Mouse (Mus musculus) cerebellum, postnatal 14 days (tissue): ENCODE measurements around the gene Myo1b.
A peak's percentile ranks its signal among the peaks of the same experiment; 100 is the strongest.

Source experiments
- DNase-seq, 2 experiments: peaks; one replicate each; pipeline ENCODE4 v3.0.0; 2021; ENCODE audit warnings: mixed read lengths in 2 of 2

Gene Myo1b

GRCm38 (mm10) chr1:51845264-51846036, 70.4 kb downstream of the Myo1b start:
- DNase-seq: peak; percentile 63 to 70

GRCm38 (mm10) chr1:51837845-51838623, 77.8 kb downstream of the Myo1b start:
- DNase-seq: peak; percentile 17 to 19

DNA sequence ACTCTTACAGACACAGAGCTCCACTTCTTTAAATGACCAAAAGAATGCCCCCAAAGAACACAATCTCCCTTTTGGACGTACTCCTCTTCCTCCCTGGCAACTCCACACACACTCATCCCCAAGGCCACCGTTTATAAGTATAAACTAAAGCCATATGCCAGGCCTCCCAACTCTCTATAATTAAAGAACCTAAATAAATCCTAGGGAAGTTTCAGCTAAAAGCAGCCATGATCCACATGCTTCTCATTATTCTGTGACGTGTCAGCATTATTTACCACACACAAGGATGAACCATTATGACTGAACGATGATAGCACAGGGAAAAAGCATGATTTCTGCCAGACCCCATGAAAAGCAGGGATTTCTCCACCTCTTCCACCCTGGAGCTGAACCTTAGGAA, 78.6 kb downstream of the Myo1b start:
- DNase-seq: no peak

DNA sequence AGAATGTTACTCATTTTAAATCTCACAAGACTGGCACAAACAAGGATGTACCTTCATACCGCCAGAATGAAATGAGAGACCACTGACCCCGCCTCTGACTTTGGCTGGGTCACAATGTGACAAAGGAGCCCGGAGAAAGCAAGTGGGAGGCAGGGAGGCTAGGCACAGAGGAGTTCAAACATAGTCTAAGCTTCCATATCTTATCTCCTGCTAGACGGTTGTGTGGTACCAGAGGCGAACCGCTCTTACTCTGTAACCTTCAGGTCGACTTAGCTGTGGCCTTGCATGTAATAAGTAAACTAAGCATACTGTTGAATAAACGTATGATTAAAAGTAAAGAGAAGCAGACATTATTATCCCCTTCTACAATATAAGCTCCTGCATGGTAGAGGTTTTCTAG, 80.1 kb downstream of the Myo1b start:
- DNase-seq: no peak

- DNase-seq: no peak
These were observed 81.8 kb downstream of the Myo1b start for GRCm38 (mm10) chr1:51834072-51834471.

GRCm38 (mm10) chr1:51829353-51829752, 86.5 kb downstream of the Myo1b start:
- no peak for DNase-seq

DNA sequence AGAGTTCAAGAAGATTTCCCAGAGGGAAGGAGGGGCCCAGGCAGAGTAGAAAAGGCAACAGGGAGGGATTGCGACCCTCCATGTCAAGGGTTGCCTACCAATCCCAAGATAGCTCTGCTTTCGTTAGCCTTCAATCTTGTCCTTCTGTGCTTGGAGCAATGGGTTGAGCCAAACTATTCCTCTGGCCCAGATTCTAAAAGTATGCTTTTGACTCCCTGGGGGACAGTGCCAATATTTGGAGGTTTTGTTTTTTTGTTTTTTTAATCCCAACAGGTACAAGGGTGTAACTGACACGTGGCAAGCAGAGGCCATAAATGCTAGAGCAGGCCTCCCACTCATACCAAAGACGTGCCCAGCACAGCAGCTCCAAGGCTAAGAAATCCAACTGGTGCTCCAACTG, 93.3 kb downstream of the Myo1b start:
- no peak for DNase-seq

GRCm38 (mm10) chr1:51821701-51822495, 94.0 kb downstream of the Myo1b start:
- no peak for DNase-seq

DNA sequence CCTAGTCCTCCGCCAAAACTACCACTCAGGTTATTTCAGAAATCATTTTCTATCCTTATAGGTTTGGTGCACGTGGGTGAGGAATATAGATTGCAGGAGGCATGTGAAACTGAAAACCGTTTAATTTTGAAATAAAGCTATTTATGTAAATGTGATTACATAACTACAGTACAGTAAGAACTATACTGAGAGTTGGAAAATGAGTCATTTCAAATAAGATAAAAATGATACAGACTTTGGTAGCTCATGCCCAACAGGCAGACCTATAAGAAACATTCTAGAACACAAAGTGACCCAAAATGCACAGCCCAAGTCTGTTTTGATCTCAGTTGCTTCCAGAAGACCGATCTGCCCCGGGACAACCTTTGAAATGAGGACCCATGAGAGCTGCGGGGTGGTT, 95.4 kb downstream of the Myo1b start:
- no peak for DNase-seq

- no peak for DNase-seq
These were observed 95.8 kb downstream of the Myo1b start for GRCm38 (mm10) chr1:51820013-51820441.

- no peak for DNase-seq
These were observed 100.2 kb downstream of the Myo1b start for GRCm38 (mm10) chr1:51815636-51816035.

- peak; percentile 49 for DNase-seq
These were observed 100.8 kb downstream of the Myo1b start for GRCm38 (mm10) chr1:51814854-51815630.

GRCm38 (mm10) chr1:51808847-51809246, 107.0 kb downstream of the Myo1b start:
- DNase-seq: no peak

- no peak for DNase-seq
These were observed 107.6 kb downstream of the Myo1b start for GRCm38 (mm10) chr1:51808228-51808627.

- DNase-seq: no peak
These were observed 110.7 kb downstream of the Myo1b start for GRCm38 (mm10) chr1:51805040-51805610.

DNA sequence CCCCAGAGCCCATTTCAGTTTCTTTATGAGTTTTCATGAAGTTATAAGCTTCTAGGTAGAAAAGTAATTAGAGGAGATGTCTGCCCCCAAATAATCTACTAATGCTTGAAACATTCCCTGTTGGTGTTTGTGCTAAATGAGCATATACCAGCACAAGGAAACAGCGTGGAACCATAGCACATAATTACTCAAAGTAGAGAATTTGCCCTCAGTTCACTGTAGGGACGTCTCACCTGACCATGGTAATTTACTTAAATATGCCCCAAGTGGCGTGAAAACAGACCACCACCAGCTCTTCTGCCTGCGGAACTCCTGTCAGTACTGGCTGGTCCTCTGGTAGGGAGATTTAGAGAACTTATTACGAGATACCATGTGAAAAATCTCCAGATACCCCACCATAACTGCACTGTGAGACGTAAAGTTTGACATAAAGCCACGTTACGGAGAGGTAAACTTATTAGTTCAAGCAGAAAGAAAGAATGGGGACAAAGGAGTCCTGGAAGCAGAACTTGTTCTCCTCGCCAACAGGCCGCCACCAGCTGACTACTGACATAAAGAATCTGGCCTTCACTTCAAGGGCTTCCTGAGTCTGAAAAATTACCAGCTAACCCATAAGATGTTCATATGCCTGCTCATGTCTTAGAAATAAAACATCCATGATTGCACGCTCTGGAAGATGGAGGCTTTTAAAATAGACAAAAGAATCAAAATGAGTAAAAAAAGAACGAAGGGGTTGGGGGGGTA, 111.4 kb downstream of the Myo1b start:
- DNase-seq: no peak

DNA sequence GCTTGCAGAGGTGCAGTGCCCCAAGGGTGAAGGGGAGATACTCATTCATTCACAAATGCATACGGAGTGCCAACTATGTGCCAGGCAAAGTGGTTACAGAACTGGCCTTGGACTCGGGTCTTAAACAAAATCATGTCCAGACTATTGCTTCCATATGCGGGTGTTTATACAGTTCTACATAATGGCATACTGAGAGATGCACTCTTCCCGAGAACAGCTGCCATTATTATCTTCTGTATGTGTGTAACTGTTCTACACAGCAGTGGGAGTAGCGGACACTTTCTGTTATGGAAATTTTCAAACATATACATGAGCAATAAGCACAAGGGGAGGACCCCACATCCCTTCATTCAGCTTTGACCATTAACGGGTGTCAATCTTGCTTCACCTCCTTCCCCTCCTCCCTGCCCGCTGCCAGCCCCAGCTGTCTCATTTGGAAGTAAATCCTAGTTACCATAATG, 117.8 kb downstream of the Myo1b start:
- DNase-seq: peak in 1 of 2 experiments; percentile 16

DNA sequence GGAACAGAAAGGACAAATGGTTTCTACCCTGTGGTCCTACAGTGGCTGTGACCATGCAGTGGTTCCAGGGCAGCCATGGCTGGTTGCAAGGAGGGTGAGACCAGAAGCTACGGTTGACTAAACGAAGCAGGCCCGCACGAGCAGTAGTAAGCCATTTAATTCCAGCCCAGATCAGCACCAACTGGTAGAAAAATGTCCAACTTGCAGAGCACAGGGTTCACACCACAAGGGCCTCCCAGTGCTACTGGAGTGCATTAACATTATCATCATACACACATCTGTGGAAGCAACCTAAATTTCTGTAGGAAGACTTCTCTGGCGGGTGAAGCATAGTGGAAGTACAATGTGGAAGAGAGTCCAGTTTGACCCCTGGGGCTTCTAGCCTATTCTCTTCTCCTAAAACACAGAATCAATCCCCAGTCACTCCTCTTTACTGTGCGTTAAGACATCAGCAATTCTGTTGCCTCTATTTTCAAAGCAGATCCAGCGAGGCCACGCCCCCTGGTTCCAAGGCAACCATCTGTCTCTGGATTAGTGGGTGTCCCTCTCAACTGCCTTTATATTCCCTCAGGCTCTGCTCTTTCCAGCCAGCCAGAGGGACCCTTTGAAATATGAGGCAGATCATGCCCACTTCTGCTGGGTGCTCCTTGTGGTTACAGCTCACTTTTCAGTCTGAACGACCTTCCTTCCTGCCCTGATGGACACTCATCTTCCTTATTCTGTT, 120.1 kb downstream of the Myo1b start:
- peak; percentile 11 to 16 for DNase-seq

DNA sequence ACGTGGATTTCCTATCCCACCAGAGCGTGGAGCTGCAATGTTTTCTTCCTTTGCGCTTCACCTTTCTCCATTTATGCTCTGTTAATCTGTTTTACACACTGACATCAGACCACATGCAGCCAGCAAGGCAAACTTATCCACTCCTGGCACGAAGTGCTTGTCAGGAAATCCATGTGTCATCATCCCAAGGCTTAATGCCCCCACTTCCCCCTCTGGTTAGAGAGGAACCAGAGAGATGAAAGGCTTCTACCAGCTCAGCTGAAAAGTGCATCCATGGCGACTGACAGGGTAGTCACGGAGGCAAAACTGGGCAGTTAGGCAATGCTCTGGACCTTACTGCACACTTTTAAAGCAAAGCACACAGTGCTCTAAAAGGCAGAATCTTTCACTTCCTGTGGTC, 126.6 kb downstream of the Myo1b start:
- DNase-seq: no peak

- DNase-seq: no peak
These were observed 133.8 kb downstream of the Myo1b start for GRCm38 (mm10) chr1:51782091-51782490.

DNA sequence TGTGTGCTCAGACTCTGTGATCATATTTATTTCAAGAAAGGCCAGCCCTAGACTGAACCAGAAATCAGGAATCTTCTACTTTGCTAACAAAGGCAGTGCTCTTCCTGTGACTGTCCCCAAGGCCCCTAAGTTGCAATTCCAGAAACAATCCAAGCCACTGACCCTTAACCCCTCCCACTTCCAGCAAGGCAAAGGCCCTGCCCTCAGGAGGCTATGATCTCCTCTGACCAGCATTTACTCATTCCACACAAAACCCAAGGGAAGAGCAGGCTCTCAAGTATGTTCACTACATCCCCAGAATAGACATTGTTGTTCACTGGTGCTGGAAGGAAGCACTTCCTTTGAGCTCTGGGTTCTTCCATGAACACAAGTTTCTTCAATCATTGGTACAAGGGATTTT, 135.5 kb downstream of the Myo1b start:
- no peak for DNase-seq
